Mouse (Mus musculus) heart, adult 9 months (tissue): ENCODE measurements around the gene Slco3a1.

Experiments
- DNase-seq, 2 experiments: peaks; one replicate each; pipeline ENCODE4 v3.0.0; 2022; ENCODE audit warnings: low spot score in 2 of 2

Gene Slco3a1

GRCm38 (mm10) chr7:74348318-74348890 is 206.2 kb downstream of the Slco3a1 start:
- DNase-seq, result no peak

- DNase-seq, result no peak
These were observed 207.6 kb downstream of the Slco3a1 start for GRCm38 (mm10) chr7:74347026-74347425.

GRCm38 (mm10) chr7:74346451-74346850 is 208.1 kb downstream of the Slco3a1 start:
- DNase-seq, result no peak

GRCm38 (mm10) chr7:74341149-74341805 is 213.3 kb downstream of the Slco3a1 start:
- DNase-seq, result no peak

GRCm38 (mm10) chr7:74340419-74340954 is 214.1 kb downstream of the Slco3a1 start:
- no peak for DNase-seq

- no peak for DNase-seq
These were observed 216.7 kb downstream of the Slco3a1 start for GRCm38 (mm10) chr7:74337677-74338420.

GRCm38 (mm10) chr7:74332323-74332722 is 222.3 kb downstream of the Slco3a1 start:
- no peak for DNase-seq

GRCm38 (mm10) chr7:74330858-74331726 is 223.5 kb downstream of the Slco3a1 start:
- DNase-seq, result no peak

GRCm38 (mm10) chr7:74330117-74330857 is 224.3 kb downstream of the Slco3a1 start:
- DNase-seq, result peak in 1 of 2 experiments; percentile 19

GRCm38 (mm10) chr7:74329004-74329403 is 225.6 kb downstream of the Slco3a1 start:
- DNase-seq, result no peak

- no peak for DNase-seq
These were observed 226.9 kb downstream of the Slco3a1 start for GRCm38 (mm10) chr7:74327716-74328115.

- no peak for DNase-seq
These were observed 229.5 kb downstream of the Slco3a1 start for GRCm38 (mm10) chr7:74325052-74325451.

- DNase-seq, result peak; percentile 32 to 50
These were observed 230.9 kb downstream of the Slco3a1 start for GRCm38 (mm10) chr7:74323683-74324082.

GRCm38 (mm10) chr7:74323194-74323593 is 231.4 kb downstream of the Slco3a1 start:
- no peak for DNase-seq

- DNase-seq, result no peak
These were observed 233.9 kb downstream of the Slco3a1 start for GRCm38 (mm10) chr7:74320635-74321034.

GRCm38 (mm10) chr7:74315836-74316435 is 238.6 kb downstream of the Slco3a1 start:
- peak in 1 of 2 experiments; percentile 13 for DNase-seq

- DNase-seq, result no peak
These were observed 240.3 kb downstream of the Slco3a1 start for GRCm38 (mm10) chr7:74314276-74314675.

GRCm38 (mm10) chr7:74313279-74314105 is 241.1 kb downstream of the Slco3a1 start:
- no peak for DNase-seq

- DNase-seq, result no peak
These were observed 243.0 kb downstream of the Slco3a1 start for GRCm38 (mm10) chr7:74311536-74311935.
